Mouse (Mus musculus): ENCODE results near the gene Lix1. TPM values are rescaled to one million over a fixed set of nuclear protein-coding genes. Genes with fewer than 3 reads are reported as not detected.

Lix1 gene
- polyA plus RNA-seq, 2 experiments, result 0.14 to 0.16 TPM

- no peaks in the 10 kb centered on the region for H3K9me3 ChIP-seq (ENCODE audit: control insufficient read depth, low read length)
- no peak overlapping the region for H3K27ac ChIP-seq
- H3K4me2 ChIP-seq (ENCODE audit: low read depth), result no peak overlapping the region
- H3K9ac ChIP-seq (replicated peaks), result no peak overlapping the region
- H3K4me1 ChIP-seq (replicated peaks; ENCODE audit: control insufficient read depth in 2 of 2, insufficient read depth in 2 of 2, low read length in 1 of 2), result no peaks in the 10 kb centered on the region
- TF ChIP-seq EP300 (IDR thresholded peaks at IDR 0.05; ENCODE audit: low read depth), result no peak
- TF ChIP-seq CTCF (IDR thresholded peaks at IDR 0.05; ENCODE audit: low read depth), result no peak
- H3K4me3 ChIP-seq (ENCODE audit: insufficient read depth in 1 of 2, low read depth in 2 of 2, low read length in 2 of 2), result no peak overlapping the region
- WGBS (ENCODE audit: insufficient replicate concordance), result 54% methylated on average over 3 of the region's 3 CpGs
- H3K36me3 ChIP-seq (replicated peaks; ENCODE audit: control insufficient read depth, insufficient read depth, low read depth), result no peaks in the 10 kb centered on the region
- no peak for DNase-seq (ENCODE audit: low read depth in 3 of 3, low spot score in 3 of 3)
- H3K27me3 ChIP-seq (ENCODE audit: control insufficient read depth, insufficient read depth, low read length), result no peaks in the 10 kb centered on the region
- ATAC-seq (ENCODE audit: insufficient read depth), result no peak
Measured at GRCm38 (mm10) chr17:17403578-17404112, 1.2 kb downstream of the Lix1 start.

GRCm38 (mm10) chr17:17404811-17405544, 2.5 kb downstream of the Lix1 start:
- H3K4me2 ChIP-seq (ENCODE audit: low read depth), result no peak overlapping the region
- H3K36me3 ChIP-seq (replicated peaks; ENCODE audit: control insufficient read depth, insufficient read depth, low read depth), result no peaks in the 10 kb centered on the region
- no peaks in the 10 kb centered on the region for H3K4me1 ChIP-seq (replicated peaks; ENCODE audit: control insufficient read depth in 2 of 2, insufficient read depth in 2 of 2, low read length in 1 of 2)
- H3K4me3 ChIP-seq (ENCODE audit: insufficient read depth in 1 of 2, low read depth in 2 of 2, low read length in 2 of 2), result no peak overlapping the region
- H3K27me3 ChIP-seq (ENCODE audit: control insufficient read depth, insufficient read depth, low read length), result no peaks in the 10 kb centered on the region
- 44% methylated on average over 8 of the region's 8 CpGs for WGBS (ENCODE audit: insufficient replicate concordance)
- H3K27ac ChIP-seq, result no peak overlapping the region
- DNase-seq (ENCODE audit: low read depth in 3 of 3, low spot score in 3 of 3) (no peak), ATAC-seq (ENCODE audit: insufficient read depth) (no peak)
- TF ChIP-seq CTCF (IDR thresholded peaks at IDR 0.05; ENCODE audit: low read depth) (no peak), EP300 (IDR thresholded peaks at IDR 0.05; ENCODE audit: low read depth) (no peak)
- H3K9me3 ChIP-seq (ENCODE audit: control insufficient read depth, low read length), result no peaks in the 10 kb centered on the region
- H3K9ac ChIP-seq (replicated peaks), result no peak overlapping the region

DNA sequence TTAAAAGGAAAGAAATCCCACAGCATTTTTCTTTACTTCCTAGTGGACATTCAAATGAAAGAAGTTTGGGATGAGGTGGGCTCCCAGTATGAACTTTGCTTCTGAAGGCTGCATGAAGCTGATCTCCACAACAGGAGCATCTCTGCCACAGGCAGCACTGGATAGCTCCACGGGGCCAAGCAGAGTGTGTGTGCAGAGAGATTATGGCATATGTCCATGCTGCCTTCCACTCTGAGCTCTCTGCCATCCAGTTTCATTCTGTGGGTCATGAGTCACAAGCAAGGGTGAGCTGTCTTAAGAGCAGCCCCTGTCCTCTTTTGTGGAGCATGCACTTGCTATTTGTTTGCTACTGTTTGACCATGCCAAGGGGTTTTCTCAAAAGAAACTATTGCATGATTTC, 3.1 kb downstream of the Lix1 start:
- Histone ChIP-seq H3K36me3 (replicated peaks; ENCODE audit: control insufficient read depth, insufficient read depth, low read depth) (no peaks in the 10 kb centered on the region), H3K27me3 (ENCODE audit: control insufficient read depth, insufficient read depth, low read length) (no peaks in the 10 kb centered on the region), H3K4me2 (ENCODE audit: low read depth) (no peak overlapping the region), H3K4me3 (ENCODE audit: insufficient read depth in 1 of 2, low read depth in 2 of 2, low read length in 2 of 2) (no peak overlapping the region), H3K9ac (replicated peaks) (no peak overlapping the region), H3K9me3 (ENCODE audit: control insufficient read depth, low read length) (no peaks in the 10 kb centered on the region), H3K4me1 (replicated peaks; ENCODE audit: control insufficient read depth in 2 of 2, insufficient read depth in 2 of 2, low read length in 1 of 2) (no peaks in the 10 kb centered on the region), H3K27ac (no peak overlapping the region)
- ATAC-seq (ENCODE audit: insufficient read depth), result no peak
- DNase-seq (ENCODE audit: low read depth in 3 of 3, low spot score in 3 of 3), result no peak
- WGBS (ENCODE audit: insufficient replicate concordance), result 33% methylated on average over 1 of the region's 1 CpGs
- TF ChIP-seq CTCF (IDR thresholded peaks at IDR 0.05; ENCODE audit: low read depth), result no peak
- TF ChIP-seq EP300 (IDR thresholded peaks at IDR 0.05; ENCODE audit: low read depth), result no peak

DNA sequence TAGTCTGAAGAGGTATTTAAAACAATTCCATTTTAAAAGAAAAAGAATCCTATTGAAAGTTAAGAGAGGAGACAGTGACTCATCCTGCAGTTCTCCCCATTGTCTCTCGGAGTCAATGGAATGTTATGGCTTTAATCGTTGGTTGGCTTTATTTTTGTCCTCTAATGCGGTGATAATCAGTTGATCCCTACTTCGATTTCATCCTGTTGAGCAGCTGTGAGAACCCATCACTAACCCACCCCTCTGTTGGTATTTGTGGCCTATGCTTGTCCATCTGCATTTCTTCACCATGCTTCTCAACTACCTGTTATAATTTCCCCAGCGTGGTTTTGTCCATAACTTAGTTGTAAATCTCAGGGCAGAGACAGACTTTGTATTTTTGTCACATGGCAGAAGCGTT, 5.7 kb downstream of the Lix1 start:
- Histone ChIP-seq H3K4me3 (ENCODE audit: insufficient read depth in 1 of 2, low read depth in 2 of 2, low read length in 2 of 2) (no peak overlapping the region), H3K9ac (replicated peaks) (no peak overlapping the region), H3K27me3 (ENCODE audit: control insufficient read depth, insufficient read depth, low read length) (no peaks in the 10 kb centered on the region), H3K36me3 (replicated peaks; ENCODE audit: control insufficient read depth, insufficient read depth, low read depth) (no peaks in the 10 kb centered on the region), H3K4me1 (replicated peaks; ENCODE audit: control insufficient read depth in 2 of 2, insufficient read depth in 2 of 2, low read length in 1 of 2) (no peaks in the 10 kb centered on the region), H3K4me2 (ENCODE audit: low read depth) (no peak overlapping the region), H3K27ac (no peak overlapping the region), H3K9me3 (ENCODE audit: control insufficient read depth, low read length) (no peaks in the 10 kb centered on the region)
- no peak for ATAC-seq (ENCODE audit: insufficient read depth)
- no peak for DNase-seq (ENCODE audit: low read depth in 3 of 3, low spot score in 3 of 3)
- 54% methylated on average over 6 of the region's 6 CpGs for WGBS (ENCODE audit: insufficient replicate concordance)
- TF ChIP-seq CTCF (IDR thresholded peaks at IDR 0.05; ENCODE audit: low read depth) (no peak), EP300 (IDR thresholded peaks at IDR 0.05; ENCODE audit: low read depth) (no peak)

GRCm38 (mm10) chr17:17408720-17409478, 6.4 kb downstream of the Lix1 start:
- no peak for ATAC-seq (ENCODE audit: insufficient read depth)
- Histone ChIP-seq H3K4me1 (replicated peaks; ENCODE audit: control insufficient read depth in 2 of 2, insufficient read depth in 2 of 2, low read length in 1 of 2) (no peaks in the 10 kb centered on the region), H3K36me3 (replicated peaks; ENCODE audit: control insufficient read depth, insufficient read depth, low read depth) (no peaks in the 10 kb centered on the region), H3K9ac (replicated peaks) (no peak overlapping the region), H3K4me2 (ENCODE audit: low read depth) (no peak overlapping the region), H3K27me3 (ENCODE audit: control insufficient read depth, insufficient read depth, low read length) (no peaks in the 10 kb centered on the region), H3K4me3 (ENCODE audit: insufficient read depth in 1 of 2, low read depth in 2 of 2, low read length in 2 of 2) (no peak overlapping the region), H3K27ac (no peak overlapping the region), H3K9me3 (ENCODE audit: control insufficient read depth, low read length) (no peaks in the 10 kb centered on the region)
- TF ChIP-seq CTCF (IDR thresholded peaks at IDR 0.05; ENCODE audit: low read depth), result no peak
- TF ChIP-seq EP300 (IDR thresholded peaks at IDR 0.05; ENCODE audit: low read depth), result no peak
- DNase-seq (ENCODE audit: low read depth in 3 of 3, low spot score in 3 of 3), result no peak
- 66% methylated on average over 6 of the region's 6 CpGs for WGBS (ENCODE audit: insufficient replicate concordance)

All from liver, embryonic 14.5 days (tissue).